Mouse (Mus musculus): Measurements from ENCODE around the gene Gm7075.
"Not testable (repeated sequence)": the region's sequence is repeated elsewhere in the genome, so short reads cannot be mapped to it uniquely, and the experiment has no call there.

Gm7075 gene

DNA sequence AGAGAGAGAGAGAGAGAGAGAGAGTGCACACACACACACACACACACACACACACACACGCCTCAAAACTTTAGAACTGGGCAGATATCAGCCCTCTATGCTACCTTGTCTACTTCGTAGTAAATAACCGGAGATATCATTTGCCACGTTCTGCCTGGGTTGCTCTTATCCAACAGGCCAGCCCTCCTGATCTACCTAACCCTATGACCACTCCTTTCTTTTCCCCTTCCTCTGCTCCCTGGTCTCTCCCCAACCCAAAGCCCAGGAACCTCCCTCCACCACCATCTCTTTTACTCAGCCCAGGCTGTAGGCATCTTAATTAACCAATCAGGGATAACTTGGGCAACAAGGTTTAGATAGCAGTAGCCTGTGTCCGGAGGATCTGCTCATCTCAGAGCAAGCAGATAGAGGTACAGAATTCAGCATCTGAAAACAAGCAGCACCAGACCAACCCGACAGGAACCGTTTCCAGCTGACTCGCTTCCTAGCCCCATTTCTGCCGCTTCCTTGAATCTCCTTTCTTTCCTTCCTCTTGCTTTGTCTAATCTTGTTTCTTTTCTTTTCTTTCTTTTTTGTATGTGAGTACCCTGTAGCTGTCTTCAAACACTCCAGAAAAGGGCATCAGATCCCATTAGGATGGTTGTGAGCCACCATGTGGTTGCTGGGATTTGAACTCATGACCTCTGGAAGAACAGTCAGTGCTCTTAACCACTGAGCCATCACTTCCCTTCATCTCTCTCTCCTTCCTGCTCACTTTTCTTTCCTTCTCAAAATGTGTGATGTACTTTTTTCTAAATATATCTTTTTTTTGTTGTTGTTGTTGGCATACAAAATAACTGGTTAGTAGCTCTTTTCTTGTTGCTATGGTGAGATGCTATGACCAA lies 2.2 kb upstream of the Gm7075 start:
- DNase-seq (ENCODE audit: low read depth in 2 of 2, low spot score in 2 of 2): no peak

DNA sequence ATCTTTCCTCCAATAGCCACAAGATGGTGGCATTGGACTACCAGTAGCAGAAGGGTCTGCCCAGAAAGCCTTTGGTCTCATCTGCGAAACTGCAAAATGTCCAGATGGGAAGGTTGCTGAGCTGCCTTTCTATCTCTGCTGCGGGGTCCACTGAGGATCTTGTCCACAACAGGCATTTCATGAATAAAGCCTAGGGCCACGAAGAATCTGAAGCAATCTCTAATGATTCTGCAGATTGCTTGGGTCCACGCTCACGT lies 1.1 kb upstream of the Gm7075 start:
- no peak for DNase-seq (ENCODE audit: low read depth in 2 of 2, low spot score in 2 of 2)

DNA sequence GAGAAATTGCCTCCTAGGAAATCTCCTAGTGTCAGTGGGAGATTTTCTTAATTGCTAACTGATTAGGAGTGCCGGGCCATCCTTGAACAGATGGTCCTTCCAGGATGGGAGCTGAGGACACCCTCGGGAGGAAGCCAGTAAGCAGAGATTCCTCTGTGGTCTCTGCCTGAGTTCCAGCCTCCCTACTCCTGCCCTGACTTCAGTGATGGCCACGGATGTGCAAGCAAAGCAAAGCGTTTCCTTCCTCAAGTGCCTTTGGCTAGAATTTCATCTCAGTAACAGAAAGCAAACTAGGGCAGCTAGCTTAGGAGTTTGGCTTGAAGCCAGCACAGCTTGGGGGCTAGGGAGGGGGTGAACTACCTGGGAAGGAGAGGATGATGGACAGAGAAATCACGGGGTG lies 4.5 kb downstream of the Gm7075 start:
- DNase-seq (ENCODE audit: low read depth in 2 of 2, low spot score in 2 of 2): no peak

DNA sequence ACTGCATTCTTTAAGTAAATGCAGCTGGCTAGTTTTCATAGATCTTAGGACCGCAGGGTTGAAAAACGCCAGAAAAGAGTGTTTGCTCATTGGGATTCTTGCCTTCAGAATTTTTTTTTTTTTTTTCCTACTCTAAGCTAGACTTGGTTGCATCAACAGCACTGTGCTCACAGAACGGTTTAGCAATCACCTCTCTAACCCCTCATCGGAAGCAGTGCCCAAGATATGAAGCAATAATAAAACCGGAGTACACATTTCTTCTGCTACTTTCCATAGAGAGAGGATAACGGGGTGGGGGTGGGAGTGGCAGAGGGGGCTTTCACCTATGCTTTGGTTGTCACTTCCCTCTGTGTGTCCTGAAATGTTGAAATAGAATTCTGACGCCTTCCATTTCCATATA lies 5.7 kb downstream of the Gm7075 start:
- DNase-seq (ENCODE audit: low read depth in 2 of 2, low spot score in 2 of 2): no peak

DNA sequence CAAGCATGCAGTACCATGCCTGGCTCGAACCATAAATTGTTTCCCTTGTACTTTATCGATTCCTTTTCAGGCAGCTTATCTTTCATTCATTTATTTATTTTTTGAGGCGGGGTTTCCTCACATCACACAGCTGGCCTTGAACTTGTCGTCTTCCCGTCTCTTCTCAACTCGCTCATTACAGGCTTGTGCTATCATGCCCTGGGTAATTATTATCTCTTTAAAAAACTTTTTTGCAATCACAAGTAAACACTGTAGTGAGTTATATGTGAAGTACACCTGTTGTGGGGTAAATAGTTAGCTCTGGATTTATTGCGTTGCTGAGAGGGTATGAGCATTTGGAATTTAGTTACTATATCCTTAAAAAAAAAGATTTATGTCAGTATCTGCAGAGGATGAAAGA lies 6.3 kb downstream of the Gm7075 start:
- DNase-seq (ENCODE audit: low read depth in 2 of 2, low spot score in 2 of 2): no peak

DNA sequence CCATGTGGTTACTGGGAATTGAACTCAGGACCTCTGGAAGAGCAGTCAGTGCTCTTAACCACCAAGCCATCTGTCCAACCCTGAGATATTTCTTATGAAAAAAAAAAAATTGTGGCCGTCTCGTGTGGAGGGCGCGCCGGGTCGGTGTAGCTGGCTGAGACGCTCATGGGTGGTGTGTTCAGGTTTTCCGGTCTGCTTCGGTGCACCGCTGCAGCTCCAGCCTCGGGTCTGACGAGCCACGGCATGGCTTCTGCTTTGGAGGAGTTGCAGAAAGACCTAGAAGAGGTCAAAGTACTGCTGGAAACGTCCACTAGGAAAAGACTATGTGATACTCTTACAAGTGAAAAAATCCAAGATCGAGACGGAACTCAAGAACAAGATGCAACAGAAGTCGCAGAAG lies 8.8 kb downstream of the Gm7075 start:
- DNase-seq (ENCODE audit: low read depth in 2 of 2, low spot score in 2 of 2): no peak

DNA sequence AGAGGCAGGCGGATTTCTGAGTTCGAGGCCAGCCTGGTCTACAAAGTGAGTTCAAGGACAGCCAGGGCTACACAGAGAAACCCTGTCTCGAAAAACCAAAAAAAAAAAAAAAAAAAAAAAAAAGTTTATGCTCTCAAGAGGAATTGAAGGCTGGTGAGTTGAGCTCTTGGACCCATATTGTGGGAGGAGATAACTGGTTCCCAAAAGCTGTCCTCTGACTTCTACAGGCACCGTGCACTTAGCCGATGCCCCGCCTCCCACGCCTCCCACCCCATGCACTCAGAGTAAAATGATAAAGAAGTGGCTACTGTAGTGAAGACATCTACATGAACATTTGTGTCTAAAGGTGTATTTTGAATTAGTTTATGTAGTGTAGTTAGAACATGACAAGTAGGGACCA lies 9.9 kb downstream of the Gm7075 start:
- not testable (repeated sequence) for DNase-seq (ENCODE audit: low read depth in 2 of 2, low spot score in 2 of 2)

DNA sequence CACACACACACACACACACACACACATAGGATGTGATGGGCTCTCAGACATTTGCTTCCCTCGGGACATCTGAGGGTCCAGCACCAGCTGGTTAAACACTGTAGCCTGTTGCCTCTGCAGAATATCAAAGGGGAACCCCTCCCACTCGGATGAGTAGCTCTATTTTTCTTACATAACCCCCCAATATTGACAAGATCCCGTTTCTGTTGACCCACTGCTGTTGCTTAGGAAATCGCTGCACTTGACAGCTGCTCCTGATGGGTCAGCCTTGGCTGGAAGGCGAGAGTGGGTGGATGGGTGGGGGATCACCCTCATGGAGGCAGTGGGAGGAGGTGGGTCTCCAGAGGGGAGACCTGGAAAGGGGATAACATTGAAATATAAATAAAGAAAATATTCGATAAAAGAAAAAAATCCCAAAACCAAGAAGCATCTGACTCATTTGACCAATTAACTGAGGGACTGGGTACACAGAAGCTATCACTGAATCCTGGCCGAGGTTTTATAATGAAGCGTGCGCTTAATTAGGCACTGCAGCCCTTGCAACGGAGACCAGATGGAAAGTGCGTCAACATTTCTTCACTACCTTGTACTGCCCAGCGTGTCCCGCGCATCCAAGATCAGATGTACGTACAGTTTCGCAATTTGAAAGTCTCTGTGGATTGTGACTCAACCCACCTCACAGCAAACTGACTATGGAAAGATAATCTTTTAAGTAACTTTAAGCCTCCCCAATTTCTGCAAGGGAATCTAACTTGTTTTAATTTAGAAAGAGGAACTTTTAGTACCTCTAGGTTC lies 11.2 kb downstream of the Gm7075 start:
- DNase-seq (ENCODE audit: low read depth in 2 of 2, low spot score in 2 of 2): no peak

DNA sequence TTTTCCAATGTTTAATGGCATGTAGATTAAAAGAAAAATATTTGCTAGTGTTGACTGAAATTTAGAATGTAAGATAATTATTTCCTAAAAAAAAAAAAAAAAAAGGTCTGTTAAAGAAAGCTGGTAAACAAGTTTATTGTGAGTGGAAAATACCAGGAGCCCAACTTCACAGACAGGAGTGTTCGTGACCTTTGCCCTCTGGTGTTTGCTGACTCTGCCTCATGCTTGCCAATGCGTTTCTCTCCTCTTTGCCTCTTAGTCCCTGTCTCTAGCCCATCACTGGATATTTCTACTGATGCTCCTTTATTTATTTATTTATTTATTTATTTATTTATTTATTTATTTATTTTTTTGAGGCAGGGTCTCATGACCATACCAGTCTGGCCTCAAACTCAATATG lies 18.0 kb downstream of the Gm7075 start:
- DNase-seq (ENCODE audit: low read depth in 2 of 2, low spot score in 2 of 2): no peak

DNA sequence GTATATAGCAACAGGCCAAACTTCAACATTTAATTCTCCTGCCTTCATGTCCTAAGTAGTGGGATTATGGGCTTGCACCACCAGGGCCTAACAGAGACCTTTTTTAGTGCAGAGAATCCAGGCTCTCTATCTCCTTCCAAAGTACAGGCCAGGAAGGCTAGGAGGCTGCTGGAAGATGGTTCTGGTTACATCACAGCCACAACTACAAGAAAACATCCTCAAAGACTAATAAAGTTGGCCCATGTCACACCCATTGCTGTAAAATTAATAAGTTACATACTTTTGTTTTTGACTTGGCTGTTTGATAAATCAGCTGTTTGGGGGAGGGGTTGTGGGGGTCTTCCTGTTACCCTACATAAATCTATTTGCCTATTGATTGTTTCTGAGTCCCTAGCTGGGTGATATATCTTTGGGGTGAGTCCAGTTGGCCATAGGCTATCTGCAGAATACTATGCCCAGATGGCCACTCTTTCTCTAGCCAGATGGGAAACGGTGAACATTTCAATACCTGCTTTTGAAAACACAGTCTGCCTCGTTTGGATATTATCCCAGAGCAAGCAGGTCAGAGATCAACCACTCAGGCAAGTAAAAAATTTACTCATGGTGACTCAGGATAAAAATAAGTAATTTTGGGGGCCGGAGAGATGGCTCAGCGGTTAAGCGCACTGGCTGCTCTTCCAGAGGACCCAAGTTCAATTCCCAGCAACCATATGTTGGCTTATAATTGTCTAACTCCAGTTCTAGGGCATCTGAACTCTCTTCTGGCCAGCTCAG lies 18.7 kb downstream of the Gm7075 start:
- DNase-seq (ENCODE audit: low read depth in 2 of 2, low spot score in 2 of 2): no peak

DNA sequence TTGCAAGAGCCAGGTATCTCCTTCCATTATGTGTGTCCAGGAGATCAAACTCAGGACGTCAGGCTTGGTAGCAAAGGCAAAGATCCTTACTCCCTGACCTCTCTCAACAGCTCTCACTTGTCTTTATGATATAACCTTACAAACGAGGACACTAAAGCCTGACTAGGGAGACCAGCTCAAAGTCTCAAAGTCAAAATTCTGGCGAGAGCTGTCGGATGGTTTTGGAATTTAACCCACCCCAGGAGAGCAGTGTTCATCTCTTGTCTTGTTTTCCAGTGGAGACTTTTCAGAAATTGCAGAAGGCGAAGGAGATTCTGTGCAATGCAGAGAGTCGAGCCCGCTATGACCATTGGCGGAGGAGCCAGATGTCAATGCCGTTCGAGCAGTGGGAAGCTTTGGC lies 24.6 kb downstream of the Gm7075 start:
- no peak for DNase-seq (ENCODE audit: low read depth in 2 of 2, low spot score in 2 of 2)

DNA sequence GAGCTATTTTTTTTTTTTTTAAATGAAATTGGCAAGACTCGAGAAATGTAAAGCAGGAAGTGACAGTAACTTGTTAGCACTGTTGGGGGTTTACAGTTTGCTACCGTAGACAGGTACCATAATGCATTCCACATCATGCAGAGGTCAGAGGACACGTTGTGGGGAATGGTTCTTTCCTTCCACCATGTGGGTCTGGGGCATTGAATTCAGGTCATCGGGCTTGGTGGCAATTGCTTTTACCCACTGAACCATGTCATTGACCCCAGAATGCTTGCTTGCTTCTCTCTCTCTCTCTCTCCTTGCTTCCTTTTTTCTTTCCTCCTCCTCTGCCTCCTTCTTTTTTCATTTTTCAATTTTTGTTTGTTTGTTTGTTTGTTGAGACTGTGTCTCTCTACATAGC lies 32.6 kb downstream of the Gm7075 start:
- no peak for DNase-seq (ENCODE audit: low read depth in 2 of 2, low spot score in 2 of 2)

DNA sequence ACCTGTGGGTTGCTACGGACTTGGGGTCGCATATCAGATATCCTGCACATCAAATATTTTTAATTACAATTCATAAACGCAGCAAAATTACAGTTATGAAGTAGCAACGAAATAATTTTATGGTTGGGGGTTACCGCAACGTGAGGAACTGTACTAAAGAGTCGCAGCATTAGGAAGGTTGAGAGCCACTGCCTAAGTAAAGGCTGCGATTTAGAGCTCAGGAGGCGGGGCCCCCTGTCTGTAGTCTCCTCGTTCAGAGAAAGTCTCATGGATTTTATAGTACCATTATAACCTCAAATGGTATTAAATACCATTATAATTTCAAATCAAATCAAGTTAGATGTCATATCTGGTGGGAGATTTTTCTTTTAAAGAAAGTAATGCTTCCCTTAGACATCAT lies 34.6 kb downstream of the Gm7075 start:
- no peak for DNase-seq (ENCODE audit: low read depth in 2 of 2, low spot score in 2 of 2)

DNA sequence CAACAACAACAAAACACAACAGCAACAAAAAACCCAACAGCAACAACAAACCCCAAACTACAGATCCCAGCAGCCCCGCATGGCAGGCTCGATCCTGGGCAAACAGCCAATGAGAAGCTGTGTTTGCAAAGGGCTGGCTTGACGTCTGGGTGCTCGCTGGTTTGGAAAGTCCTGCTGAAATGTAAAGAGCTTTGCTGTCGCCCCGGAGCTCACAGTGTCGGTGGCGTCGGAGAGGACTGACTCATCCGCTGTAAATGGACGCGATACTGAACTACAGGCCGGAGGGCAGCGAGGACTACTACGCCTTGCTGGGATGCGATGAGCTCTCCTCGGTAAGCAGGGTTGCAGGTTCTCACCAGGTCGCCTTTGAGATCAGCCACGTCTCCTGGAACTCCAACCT lies 35.1 kb downstream of the Gm7075 start:
- peak; percentile 40 to 62 for DNase-seq (ENCODE audit: low read depth in 2 of 2, low spot score in 2 of 2)

DNA sequence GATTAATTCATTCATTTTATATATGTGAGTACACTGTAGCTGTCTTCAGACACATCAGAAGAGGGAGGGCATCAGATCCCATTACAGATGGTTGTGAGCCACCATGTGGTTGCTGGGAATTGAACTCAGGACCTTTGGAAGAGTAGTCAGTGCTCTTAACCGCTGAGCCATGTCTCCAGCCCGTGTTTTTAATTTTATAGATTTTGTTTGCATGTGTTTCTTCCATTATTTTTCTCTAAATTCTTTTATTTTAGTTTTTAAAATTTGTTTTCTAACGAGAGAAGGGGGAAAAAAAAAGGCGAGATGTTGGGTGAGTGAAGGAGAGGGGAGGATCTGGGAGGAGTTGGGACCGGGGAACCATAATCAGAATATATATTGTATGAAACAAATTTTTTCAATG lies 35.7 kb downstream of the Gm7075 start:
- DNase-seq (ENCODE audit: low read depth in 2 of 2, low spot score in 2 of 2): not testable (repeated sequence)

DNA sequence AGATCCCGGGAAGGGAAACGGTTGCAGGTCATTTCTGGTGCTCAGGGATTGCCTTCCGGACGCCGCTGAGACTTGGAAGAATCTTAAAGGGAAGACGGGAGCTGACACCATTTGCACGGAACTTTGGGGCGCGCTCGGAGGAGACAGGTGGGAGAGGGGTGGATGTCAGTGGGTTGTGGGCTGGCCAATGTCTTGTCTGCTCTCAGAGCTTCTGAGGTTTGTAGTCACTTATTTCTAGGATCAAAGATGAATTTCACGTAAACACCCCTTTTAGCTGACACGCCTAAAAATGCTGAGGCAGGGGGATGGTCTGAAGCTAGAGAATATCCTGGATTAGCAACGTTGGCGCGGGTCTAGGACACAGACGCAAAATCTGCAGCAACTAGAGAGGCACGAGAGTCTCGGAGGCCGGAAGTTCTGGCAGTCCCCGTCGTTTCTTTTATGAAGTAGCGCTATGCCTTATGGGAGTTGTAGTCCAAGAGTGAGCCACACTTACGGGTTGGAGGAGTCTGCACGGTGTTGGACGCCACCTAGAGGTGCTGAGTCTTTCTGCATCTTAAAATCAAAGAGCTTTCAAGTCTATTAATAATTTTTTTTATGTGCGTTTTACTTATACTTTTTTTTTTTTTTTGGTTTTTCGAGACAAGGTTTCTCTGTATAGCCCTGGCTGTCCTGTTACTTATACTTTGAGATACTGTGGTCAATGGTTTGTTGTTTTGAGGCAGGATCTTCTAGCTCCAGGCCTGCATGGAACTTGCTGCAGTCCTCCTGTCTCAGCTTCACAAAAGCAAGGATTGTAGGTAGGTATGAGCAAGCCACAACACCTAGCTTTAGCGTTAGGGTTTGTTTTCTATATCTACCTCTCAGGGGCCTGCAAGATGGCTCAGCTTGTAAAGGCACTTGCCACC lies 39.0 kb downstream of the Gm7075 start, which contains the start of gene Dnajc12:
Gene Dnajc12 (plus strand): TSS at position 72 of the 908 bp plus-strand sequence.
- peak; percentile 71 to 83 for DNase-seq (ENCODE audit: low read depth in 2 of 2, low spot score in 2 of 2)

DNA sequence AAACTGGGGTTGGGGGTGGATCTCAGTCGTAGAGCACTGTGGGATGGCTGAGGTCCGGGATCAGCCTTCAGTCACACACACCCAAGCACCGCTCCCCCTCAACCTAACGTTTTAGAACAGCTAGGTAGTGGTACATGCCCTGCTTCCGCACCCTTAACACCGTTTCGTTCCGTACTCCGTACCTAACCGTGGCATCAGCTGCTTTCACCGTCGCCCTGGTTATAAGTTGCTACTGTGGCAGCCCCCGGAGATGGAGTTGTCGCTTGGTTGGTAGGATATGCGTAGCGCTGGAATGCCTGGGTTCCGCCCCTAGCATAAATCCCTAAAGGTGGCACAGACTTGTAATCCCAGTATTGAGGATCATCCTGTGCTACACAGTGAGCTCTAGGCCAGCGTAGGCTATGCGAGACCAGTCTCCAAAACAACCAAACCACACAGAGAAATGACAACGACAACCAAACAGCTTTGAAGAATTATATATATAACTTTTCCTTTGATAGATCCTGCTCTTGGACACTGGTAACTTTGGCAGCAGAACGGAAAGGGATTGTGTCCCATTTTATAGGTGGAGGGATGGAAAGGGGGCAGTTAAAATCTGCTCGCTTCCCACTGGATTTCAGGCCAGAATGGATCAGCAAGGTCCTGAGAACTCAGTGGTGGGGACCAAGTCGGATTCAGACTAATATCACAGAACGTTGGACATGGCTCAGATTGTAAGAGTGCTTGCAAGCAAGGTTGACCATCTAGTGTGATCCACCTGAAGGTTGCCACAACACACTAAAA lies 39.9 kb downstream of the Gm7075 start, which contains the start of gene Sirt1:
Gene Sirt1 (minus strand): TSS at position 207 of the 783 bp plus-strand sequence.
- peak in 1 of 2 experiments; percentile 23 for DNase-seq (ENCODE audit: low read depth in 2 of 2, low spot score in 2 of 2)

DNA sequence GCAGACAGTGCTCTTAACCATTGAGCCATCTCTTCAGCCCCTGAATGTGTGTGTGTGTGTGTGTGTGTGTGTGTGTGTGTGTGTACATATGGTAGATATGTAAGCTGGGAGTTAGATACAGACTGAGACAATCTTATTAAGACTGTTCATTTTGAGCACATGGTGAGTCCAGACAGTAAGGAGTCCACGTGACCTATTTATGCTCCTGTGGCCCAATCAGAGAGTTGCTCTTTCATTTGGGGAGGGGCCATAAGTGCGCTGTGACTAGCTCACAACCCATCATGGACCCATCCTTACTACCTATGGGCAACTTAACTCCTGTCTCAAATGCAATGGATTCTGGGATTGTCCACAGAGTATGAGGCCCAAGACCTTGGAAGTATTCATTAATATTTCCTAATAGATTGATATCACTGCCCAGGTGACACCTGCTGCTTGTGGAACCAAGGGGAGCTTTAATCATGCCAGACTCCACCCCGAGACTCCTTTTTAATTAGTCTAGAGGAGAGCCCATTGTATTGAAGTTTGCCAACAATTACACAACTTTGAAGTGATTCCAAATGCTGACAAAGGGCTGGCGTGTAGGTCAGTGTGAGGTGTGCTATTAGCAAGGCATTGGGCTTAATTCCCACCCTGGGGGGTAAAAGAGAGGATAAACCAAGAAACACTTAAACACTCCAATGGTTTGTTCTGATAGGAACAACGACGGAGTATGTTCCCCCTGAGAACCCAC lies 42.5 kb downstream of the Gm7075 start:
- no peak for DNase-seq (ENCODE audit: low read depth in 2 of 2, low spot score in 2 of 2)

DNA sequence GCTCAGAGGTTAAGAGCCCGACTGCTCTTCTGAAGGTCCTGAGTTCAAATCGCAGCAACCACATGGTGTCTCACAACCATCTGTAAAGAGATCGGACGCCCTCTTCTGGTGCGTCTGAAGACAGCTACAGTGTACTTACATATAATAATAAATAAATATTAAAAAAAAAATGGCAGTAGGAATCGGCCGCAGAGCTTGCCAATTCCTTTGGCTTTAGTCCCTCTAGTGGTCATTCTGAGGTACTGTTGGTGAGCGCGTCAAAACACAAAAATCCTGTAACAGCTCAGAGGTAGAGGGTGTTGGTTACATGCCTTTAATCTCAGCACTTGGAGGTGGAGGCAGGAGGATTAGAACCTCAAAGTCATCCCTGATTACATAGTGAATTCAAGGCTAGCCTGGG lies 44.1 kb downstream of the Gm7075 start:
- DNase-seq (ENCODE audit: low read depth in 2 of 2, low spot score in 2 of 2): peak; percentile 42 to 64

All from CD8-positive naive resting alpha-beta T cell, adult 2 months (primary cell).